Mouse (Mus musculus): ENCODE measurements at regions not wholly inside any gene's neighbourhood (a gene's known extent, or its start where the extent isn't known, plus 50 kb on each side); places are given as distances from the start of the nearest gene placed in this dataset.

GRCm38 (mm10) chr12:5440482-5440881, 65.0 kb upstream of the Klhl29 start:
- Histone ChIP-seq H3K36me3 (ENCODE audit: control insufficient read depth, insufficient read depth, low read length) (no peaks in the 10 kb centered on the region), H3K27me3 (replicated peaks; ENCODE audit: control insufficient read depth, insufficient read depth, low read length) (no peaks in the 10 kb centered on the region), H3K9me3 (ENCODE audit: control insufficient read depth, low read length) (no peaks in the 10 kb centered on the region), H3K27ac (ENCODE audit: low read depth) (no peak overlapping the region), H3K4me1 (replicated peaks; ENCODE audit: control insufficient read depth, insufficient read depth, low read length) (no peaks in the 10 kb centered on the region), H3K4me3 (ENCODE audit: low read depth, low read length) (no peak overlapping the region), H3K4me2 (ENCODE audit: low read length) (no peak overlapping the region), H3K9ac (ENCODE audit: low read length) (no peak overlapping the region)
- 63% methylated on average over 3 of the region's 3 CpGs for WGBS
- no peak for ATAC-seq (replicated peaks; ENCODE audit: low FRiP score, low TSS enrichment, low read depth)
- no peak for DNase-seq (ENCODE audit: low spot score)

GRCm38 (mm10) chr12:5435876-5436275, 60.4 kb upstream of the Klhl29 start:
- Histone ChIP-seq H3K4me3 (ENCODE audit: low read depth, low read length) (no peak overlapping the region), H3K27me3 (replicated peaks; ENCODE audit: control insufficient read depth, insufficient read depth, low read length) (no peaks in the 10 kb centered on the region), H3K9ac (ENCODE audit: low read length) (no peak overlapping the region), H3K36me3 (ENCODE audit: control insufficient read depth, insufficient read depth, low read length) (no peaks in the 10 kb centered on the region), H3K4me2 (ENCODE audit: low read length) (no peak overlapping the region), H3K27ac (ENCODE audit: low read depth) (no peak overlapping the region), H3K4me1 (replicated peaks; ENCODE audit: control insufficient read depth, insufficient read depth, low read length) (no peaks in the 10 kb centered on the region), H3K9me3 (ENCODE audit: control insufficient read depth, low read length) (no peaks in the 10 kb centered on the region)
- no peak for DNase-seq (ENCODE audit: low spot score)
- WGBS: 82% methylated on average over 3 of the region's 3 CpGs
- no peak for ATAC-seq (replicated peaks; ENCODE audit: low FRiP score, low TSS enrichment, low read depth)

- Histone ChIP-seq H3K4me2 (ENCODE audit: low read length) (no peak overlapping the region), H3K9ac (ENCODE audit: low read length) (no peak overlapping the region), H3K27ac (ENCODE audit: low read depth) (no peak overlapping the region), H3K9me3 (ENCODE audit: control insufficient read depth, low read length) (no peaks in the 10 kb centered on the region), H3K4me1 (replicated peaks; ENCODE audit: control insufficient read depth, insufficient read depth, low read length) (no peaks in the 10 kb centered on the region), H3K36me3 (ENCODE audit: control insufficient read depth, insufficient read depth, low read length) (no peaks in the 10 kb centered on the region), H3K27me3 (replicated peaks; ENCODE audit: control insufficient read depth, insufficient read depth, low read length) (no peaks in the 10 kb centered on the region), H3K4me3 (ENCODE audit: low read depth, low read length) (no peak overlapping the region)
- DNase-seq (ENCODE audit: low spot score): no peak
- 61% methylated on average over 6 of the region's 6 CpGs for WGBS
- ATAC-seq (replicated peaks; ENCODE audit: low FRiP score, low TSS enrichment, low read depth): no peak
Observed at GRCm38 (mm10) chr12:5434060-5434459, 58.6 kb upstream of the Klhl29 start.

GRCm38 (mm10) chr12:5432688-5433087, 57.2 kb upstream of the Klhl29 start:
- Histone ChIP-seq H3K27me3 (replicated peaks; ENCODE audit: control insufficient read depth, insufficient read depth, low read length) (no peaks in the 10 kb centered on the region), H3K4me3 (ENCODE audit: low read depth, low read length) (no peak overlapping the region), H3K9me3 (ENCODE audit: control insufficient read depth, low read length) (no peaks in the 10 kb centered on the region), H3K27ac (ENCODE audit: low read depth) (no peak overlapping the region), H3K9ac (ENCODE audit: low read length) (no peak overlapping the region), H3K36me3 (ENCODE audit: control insufficient read depth, insufficient read depth, low read length) (no peaks in the 10 kb centered on the region), H3K4me1 (replicated peaks; ENCODE audit: control insufficient read depth, insufficient read depth, low read length) (no peaks in the 10 kb centered on the region), H3K4me2 (ENCODE audit: low read length) (no peak overlapping the region)
- DNase-seq (ENCODE audit: low spot score) (no peak), ATAC-seq (replicated peaks; ENCODE audit: low FRiP score, low TSS enrichment, low read depth) (no peak)
- 78% methylated on average over 3 of the region's 3 CpGs for WGBS

GRCm38 (mm10) chr12:5428733-5429132, 53.3 kb upstream of the Klhl29 start:
- H3K4me3 ChIP-seq (ENCODE audit: low read depth, low read length): no peak overlapping the region
- 68% methylated on average over 3 of the region's 3 CpGs for WGBS

More at GRCm38 (mm10) chr12:5428733-5429132, 53.3 kb upstream of the Klhl29 start:
- Histone ChIP-seq H3K9ac (ENCODE audit: low read length) (no peak overlapping the region), H3K4me2 (ENCODE audit: low read length) (no peak overlapping the region), H3K9me3 (ENCODE audit: control insufficient read depth, low read length) (no peaks in the 10 kb centered on the region), H3K27ac (ENCODE audit: low read depth) (no peak overlapping the region), H3K27me3 (replicated peaks; ENCODE audit: control insufficient read depth, insufficient read depth, low read length) (no peaks in the 10 kb centered on the region), H3K4me1 (replicated peaks; ENCODE audit: control insufficient read depth, insufficient read depth, low read length) (no peaks in the 10 kb centered on the region), H3K36me3 (ENCODE audit: control insufficient read depth, insufficient read depth, low read length) (no peaks in the 10 kb centered on the region)
- DNase-seq (ENCODE audit: low spot score) (no peak), ATAC-seq (replicated peaks; ENCODE audit: low FRiP score, low TSS enrichment, low read depth) (no peak)
